Mouse (Mus musculus): ENCODE measurements around the gene Bicra. TPM values are rescaled to one million over a fixed set of nuclear protein-coding genes. Genes with fewer than 3 reads are reported as not detected.
A peak's percentile ranks its signal among the peaks of the same experiment; 100 is the strongest.

Bicra gene
- 10 to 100 TPM in 21 of 26 experiments, 1 to 10 TPM in 5; 2.6 to 51.8 (median 35.5) TPM for total RNA-seq (2018; cell fraction: chromatin; rRNA removed)
- total RNA-seq (2018; cell fraction: cytosol; rRNA removed) = 10 to 100 TPM in 19 of 26 experiments, 1 to 10 TPM in 7; 1.7 to 15.8 (median 12.4) TPM
- total RNA-seq (2018; cell fraction: nucleus; rRNA removed) = 10 to 100 TPM in 18 of 26 experiments, 1 to 10 TPM in 8; 2.2 to 36.7 (median 24.6) TPM
- polyA plus RNA-seq (2018) = 4.9 to 8.7 TPM (median 8.4 TPM) in 3 replicates

- H3K27ac ChIP-seq = peak within 1 kb of the TSS; percentile 95
- peaks cover 84% of the 10 kb centered on the region for H3K79me2 ChIP-seq (ENCODE audit: inconsistent target)
- WGBS (ENCODE audit: missing documents) = 1% methylated on average over 34 of the region's 69 CpGs
- peak within 1 kb of the TSS; percentile 100 for H3K4me3 ChIP-seq (ENCODE audit: inconsistent target)
- H3K36me3 ChIP-seq (ENCODE audit: inconsistent target) = no peaks in the 10 kb centered on the region
Observed at GRCm38 (mm10) chr7:16047338-16048146, at the start of gene Bicra. Gene Bicra (minus strand): TSS chr7:16047921.

DNA sequence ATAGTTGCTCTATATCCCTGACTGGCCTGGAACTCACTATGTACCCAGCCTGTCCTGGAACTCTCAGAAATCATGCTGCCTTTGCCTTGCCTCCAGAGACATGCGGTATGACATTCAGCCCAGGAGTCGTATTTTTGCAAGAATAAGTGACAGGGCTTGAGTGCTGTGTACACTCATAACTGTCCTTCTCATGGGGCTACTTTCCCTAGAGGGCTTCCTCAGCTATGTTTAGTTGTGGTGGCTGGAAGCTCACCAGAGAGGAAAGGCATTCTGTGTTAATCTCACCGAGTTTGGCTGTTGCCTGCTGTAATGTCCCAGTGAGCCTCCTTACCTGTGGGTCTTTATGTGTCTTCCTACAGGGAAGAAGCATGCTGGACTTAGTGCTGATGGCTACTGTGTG, 46.9 kb upstream of the Bicra start:
- 83% methylated on average over 3 of the region's 3 CpGs for WGBS (ENCODE audit: missing documents)
- H3K27ac ChIP-seq = no peak overlapping the region

DNA sequence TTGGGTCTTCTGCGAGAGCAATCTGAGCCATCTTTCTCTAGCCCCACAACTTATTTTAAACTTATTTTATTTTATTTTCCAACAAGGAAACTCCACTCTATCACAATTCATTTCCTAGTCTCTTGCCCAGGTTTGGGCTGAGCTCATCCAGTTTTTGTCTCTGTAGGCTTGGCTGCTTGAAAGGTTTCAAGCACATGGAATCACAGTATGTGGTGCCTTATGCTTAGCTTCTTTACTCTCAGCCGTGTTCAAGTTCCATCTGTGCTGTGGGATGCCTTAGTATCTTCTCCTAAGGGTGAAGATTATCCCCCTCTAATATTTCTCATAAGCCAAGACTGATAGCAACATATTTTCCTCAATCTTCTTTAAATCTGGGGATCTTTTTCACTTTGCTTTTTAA, 39.9 kb upstream of the Bicra start:
- 81% methylated on average over 2 of the region's 2 CpGs for WGBS (ENCODE audit: missing documents)
- H3K79me2 ChIP-seq (ENCODE audit: inconsistent target) = no peaks in the 10 kb centered on the region
- no peak overlapping the region for H3K27ac ChIP-seq
- H3K4me3 ChIP-seq (ENCODE audit: inconsistent target) = no peak overlapping the region
- H3K36me3 ChIP-seq (ENCODE audit: inconsistent target) = no peaks in the 10 kb centered on the region

More for the DNA sequence above, 46.9 kb upstream of the Bicra start:
- Histone ChIP-seq H3K4me3 (ENCODE audit: inconsistent target) (no peak overlapping the region), H3K79me2 (ENCODE audit: inconsistent target) (peaks cover 9% of the 10 kb centered on the region), H3K36me3 (ENCODE audit: inconsistent target) (no peaks in the 10 kb centered on the region)

- Histone ChIP-seq H3K36me3 (ENCODE audit: inconsistent target) (no peaks in the 10 kb centered on the region), H3K27ac (no peak overlapping the region), H3K4me3 (ENCODE audit: inconsistent target) (no peak overlapping the region), H3K79me2 (ENCODE audit: inconsistent target) (no peaks in the 10 kb centered on the region)
- WGBS (ENCODE audit: missing documents) = 88% methylated on average over 4 of the region's 4 CpGs
Observed at GRCm38 (mm10) chr7:16083361-16083760, 35.6 kb upstream of the Bicra start.

DNA sequence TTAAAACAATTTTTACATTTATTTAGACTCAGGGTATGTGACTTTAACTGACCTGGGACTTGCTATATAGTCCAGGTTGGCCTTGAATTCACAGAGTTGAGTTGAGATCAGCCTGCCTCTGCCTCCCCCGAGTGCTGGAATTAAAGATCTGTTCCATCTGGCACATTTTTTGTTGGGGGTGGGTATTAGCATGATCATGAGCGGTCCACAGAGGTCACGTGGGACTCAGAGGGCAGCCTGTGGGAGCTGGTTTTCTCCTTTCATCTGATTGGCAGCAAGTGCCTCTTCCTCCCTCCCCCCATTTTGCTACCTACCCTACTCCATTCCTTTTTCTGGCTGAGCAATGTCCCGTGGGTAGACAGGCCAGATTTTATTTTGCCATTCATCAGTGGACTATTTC, 32.9 kb upstream of the Bicra start:
- Histone ChIP-seq H3K36me3 (ENCODE audit: inconsistent target) (no peaks in the 10 kb centered on the region), H3K27ac (no peak overlapping the region), H3K79me2 (ENCODE audit: inconsistent target) (no peaks in the 10 kb centered on the region), H3K4me3 (ENCODE audit: inconsistent target) (no peak overlapping the region)
- WGBS (ENCODE audit: missing documents) = 83% methylated on average over 3 of the region's 4 CpGs

DNA sequence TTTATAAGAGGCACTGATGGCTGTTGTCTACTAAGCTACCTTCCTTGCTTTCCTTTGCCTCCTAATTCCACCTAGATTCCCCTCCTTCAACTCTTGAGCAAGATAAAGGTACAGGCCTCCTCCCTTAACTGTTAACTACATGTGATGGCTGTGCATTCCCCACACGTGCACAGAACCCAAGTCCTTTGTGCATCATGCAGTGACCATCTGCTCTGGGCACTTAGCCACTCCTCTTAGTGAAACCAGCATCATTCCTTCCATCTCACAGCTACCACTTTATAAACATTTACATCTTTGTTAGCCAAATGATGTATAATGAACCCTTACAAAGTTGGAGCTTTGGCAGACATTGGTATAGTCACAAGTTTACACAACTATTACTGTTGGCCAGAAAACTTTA, 32.2 kb upstream of the Bicra start:
- H3K27ac ChIP-seq = no peak overlapping the region
- H3K36me3 ChIP-seq (ENCODE audit: inconsistent target) = no peaks in the 10 kb centered on the region
- no peaks in the 10 kb centered on the region for H3K79me2 ChIP-seq (ENCODE audit: inconsistent target)
- H3K4me3 ChIP-seq (ENCODE audit: inconsistent target) = no peak overlapping the region
- WGBS (ENCODE audit: missing documents) = 93% methylated on average over 1 of the region's 1 CpGs

- no peak overlapping the region for H3K4me3 ChIP-seq (ENCODE audit: inconsistent target)
- peak overlapping the region; percentile 68 for H3K27ac ChIP-seq
- 97% methylated on average over 6 of the region's 6 CpGs for whole genome bisulfite sequencing (ENCODE audit: missing documents)
- no peaks in the 10 kb centered on the region for H3K36me3 ChIP-seq (ENCODE audit: inconsistent target)
- no peaks in the 10 kb centered on the region for H3K79me2 ChIP-seq (ENCODE audit: inconsistent target)
Observed at GRCm38 (mm10) chr7:16071906-16072305, 24.2 kb upstream of the Bicra start.

GRCm38 (mm10) chr7:16070846-16071245, 23.1 kb upstream of the Bicra start:
- H3K27ac ChIP-seq = peak overlapping the region; percentile 68
- no peak overlapping the region for H3K4me3 ChIP-seq (ENCODE audit: inconsistent target)
- no peaks in the 10 kb centered on the region for H3K79me2 ChIP-seq (ENCODE audit: inconsistent target)
- no peaks in the 10 kb centered on the region for H3K36me3 ChIP-seq (ENCODE audit: inconsistent target)

- H3K79me2 ChIP-seq (ENCODE audit: inconsistent target) = no peaks in the 10 kb centered on the region
- H3K4me3 ChIP-seq (ENCODE audit: inconsistent target) = no peak overlapping the region
- H3K36me3 ChIP-seq (ENCODE audit: inconsistent target) = no peaks in the 10 kb centered on the region
- H3K27ac ChIP-seq = no peak overlapping the region
- WGBS (ENCODE audit: missing documents) = 79% methylated on average over 4 of the region's 4 CpGs
Observed at GRCm38 (mm10) chr7:16063490-16063889, 15.8 kb upstream of the Bicra start.

GRCm38 (mm10) chr7:16062099-16062420, 14.3 kb upstream of the Bicra start:
- H3K36me3 ChIP-seq (ENCODE audit: inconsistent target) = no peaks in the 10 kb centered on the region
- H3K79me2 ChIP-seq (ENCODE audit: inconsistent target) = no peaks in the 10 kb centered on the region
- no peak overlapping the region for H3K4me3 ChIP-seq (ENCODE audit: inconsistent target)
- no peak overlapping the region for H3K27ac ChIP-seq
- WGBS (ENCODE audit: missing documents) = 83% methylated on average over 14 of the region's 15 CpGs

GRCm38 (mm10) chr7:16061219-16062098, 13.7 kb upstream of the Bicra start, which contains the start of gene Zfp541:
Gene Zfp541 (plus strand): TSS chr7:16061814.
- Histone ChIP-seq H3K79me2 (ENCODE audit: inconsistent target) (no peaks in the 10 kb centered on the region), H3K36me3 (ENCODE audit: inconsistent target) (no peaks in the 10 kb centered on the region), H3K27ac (no peak within 1 kb of the TSS), H3K4me3 (ENCODE audit: inconsistent target) (no peak within 1 kb of the TSS)
- WGBS (ENCODE audit: missing documents) = 68% methylated on average over 26 of the region's 80 CpGs

- no peak overlapping the region for H3K4me3 ChIP-seq (ENCODE audit: inconsistent target)
- H3K36me3 ChIP-seq (ENCODE audit: inconsistent target) = no peaks in the 10 kb centered on the region
- 19% methylated on average over 2 of the region's 2 CpGs for WGBS (ENCODE audit: missing documents)
- H3K79me2 ChIP-seq (ENCODE audit: inconsistent target) = no peaks in the 10 kb centered on the region
- peak overlapping the region; percentile 60 for H3K27ac ChIP-seq
Observed at GRCm38 (mm10) chr7:16057136-16057534, 9.4 kb upstream of the Bicra start.

DNA sequence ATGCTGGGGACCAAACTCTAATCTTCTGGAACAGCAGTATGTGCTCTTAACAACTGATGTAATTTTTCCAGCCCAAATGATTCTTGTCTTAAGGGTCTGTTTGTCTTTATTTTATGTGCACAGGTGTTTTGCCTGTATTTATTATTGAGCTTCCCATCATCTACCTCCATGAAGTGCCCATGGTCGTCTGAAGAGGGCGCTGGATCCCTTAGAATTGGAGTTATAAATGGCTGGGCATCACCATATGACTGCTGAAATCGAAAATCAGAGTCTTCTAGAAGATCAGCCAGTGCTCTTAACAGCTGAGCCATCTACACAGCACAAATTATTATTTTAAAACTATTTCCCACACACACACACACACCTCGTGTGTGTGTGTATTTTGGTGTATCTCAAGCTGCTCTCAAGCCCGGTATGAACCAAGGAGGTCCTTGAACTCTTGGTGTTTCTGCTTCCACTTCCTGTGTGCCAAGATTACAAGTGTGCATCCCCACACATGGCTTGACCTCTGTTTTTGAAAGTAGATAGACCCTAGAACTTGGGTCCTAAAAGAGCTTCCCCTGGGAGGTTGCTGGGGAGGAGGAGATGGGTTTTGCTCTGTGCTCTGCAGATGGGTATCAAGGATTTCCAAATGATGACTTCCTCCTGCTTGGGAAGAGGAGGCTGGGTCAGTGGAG, 8.9 kb upstream of the Bicra start:
- Histone ChIP-seq H3K36me3 (ENCODE audit: inconsistent target) (no peaks in the 10 kb centered on the region), H3K27ac (peak overlapping the region; percentile 60), H3K79me2 (ENCODE audit: inconsistent target) (peaks cover under 1% of the 10 kb centered on the region; the same call in 1 of the 2 replicates), H3K4me3 (ENCODE audit: inconsistent target) (no peak overlapping the region)
- 4% methylated on average over 5 of the region's 5 CpGs for WGBS (ENCODE audit: missing documents)

- Histone ChIP-seq H3K27ac (peak overlapping the region; percentile 28), H3K36me3 (ENCODE audit: inconsistent target) (no peaks in the 10 kb centered on the region), H3K4me3 (ENCODE audit: inconsistent target) (no peak overlapping the region), H3K79me2 (ENCODE audit: inconsistent target) (peaks cover 10% of the 10 kb centered on the region)
- WGBS (ENCODE audit: missing documents) = 48% methylated on average over 6 of the region's 6 CpGs
Observed at GRCm38 (mm10) chr7:16055665-16056064, 7.9 kb upstream of the Bicra start.
